Mouse (Mus musculus): ENCODE measurements around the gene Pcsk6. TPM values are rescaled to one million over a fixed set of nuclear protein-coding genes. Genes with fewer than 3 reads are reported as not detected.
"Not testable (repeated sequence)": the region's sequence is repeated elsewhere in the genome, so short reads cannot be mapped to it uniquely, and the experiment has no call there.

Gene Pcsk6
- total and polyA plus RNA-seq, 3 experiments = 0.05 TPM; not detected in 2

GRCm38 (mm10) chr7:66044617-66045016 lies 183.1 kb downstream of the Pcsk6 start:
- H3K4me1 ChIP-seq (ENCODE audit: insufficient read depth, low read depth, low read length) = no peaks in the 10 kb centered on the region
- H3K4me3 ChIP-seq (ENCODE audit: low read depth, low read length) = no peak overlapping the region
- peaks cover 55% of the 10 kb centered on the region for H3K27me3 ChIP-seq (ENCODE audit: insufficient read depth, low read length)
- ATAC-seq (ENCODE audit: extremely low read depth, insufficient number of reproducible peaks, low FRiP score, poor library complexity, severe bottlenecking) (no peak), DNase-seq (ENCODE audit: low spot score) (no peak)
- H3K36me3 ChIP-seq (replicated peaks) = no peaks in the 10 kb centered on the region
- no peak for TF ChIP-seq TAL1 (conservative IDR thresholded peaks at IDR 0.05; ENCODE audit: low read depth, low read length)
- TF ChIP-seq CTCF (IDR thresholded peaks at IDR 0.05; ENCODE audit: low read depth, low read length) = no peak
- no peak for TF ChIP-seq GATA2 (IDR thresholded peaks at IDR 0.05; ENCODE audit: borderline replicate concordance, low read depth, low read length)
- no peak for TF ChIP-seq GATA1 (IDR thresholded peaks at IDR 0.05; ENCODE audit: borderline replicate concordance, low read length)
- TF ChIP-seq POLR2AphosphoS5 (IDR thresholded peaks at IDR 0.05; ENCODE audit: insufficient replicate concordance, low read depth, low read length) = no peak
- H3K9me3 ChIP-seq (replicated peaks) = no peaks in the 10 kb centered on the region

- no peaks in the 10 kb centered on the region for H3K36me3 ChIP-seq (replicated peaks)
- peaks cover 52% of the 10 kb centered on the region for H3K27me3 ChIP-seq (ENCODE audit: insufficient read depth, low read length)
- ATAC-seq (ENCODE audit: extremely low read depth, insufficient number of reproducible peaks, low FRiP score, poor library complexity, severe bottlenecking) (no peak), DNase-seq (ENCODE audit: low spot score) (no peak)
- no peaks in the 10 kb centered on the region for H3K4me1 ChIP-seq (ENCODE audit: insufficient read depth, low read depth, low read length)
- TF ChIP-seq CTCF (IDR thresholded peaks at IDR 0.05; ENCODE audit: low read depth, low read length) = no peak
- no peak for TF ChIP-seq TAL1 (conservative IDR thresholded peaks at IDR 0.05; ENCODE audit: low read depth, low read length)
- TF ChIP-seq POLR2AphosphoS5 (IDR thresholded peaks at IDR 0.05; ENCODE audit: insufficient replicate concordance, low read depth, low read length) = no peak
- TF ChIP-seq GATA1 (IDR thresholded peaks at IDR 0.05; ENCODE audit: borderline replicate concordance, low read length) = no peak
- no peaks in the 10 kb centered on the region for H3K9me3 ChIP-seq (replicated peaks)
- no peak overlapping the region for H3K4me3 ChIP-seq (ENCODE audit: low read depth, low read length)
Observed at GRCm38 (mm10) chr7:66046921-66047918, 185.7 kb downstream of the Pcsk6 start.

GRCm38 (mm10) chr7:66047975-66048374 lies 186.4 kb downstream of the Pcsk6 start:
- no peak for ATAC-seq (ENCODE audit: extremely low read depth, insufficient number of reproducible peaks, low FRiP score, poor library complexity, severe bottlenecking)
- Histone ChIP-seq H3K4me1 (ENCODE audit: insufficient read depth, low read depth, low read length) (no peaks in the 10 kb centered on the region), H3K36me3 (replicated peaks) (no peaks in the 10 kb centered on the region), H3K9me3 (replicated peaks) (no peaks in the 10 kb centered on the region), H3K4me3 (ENCODE audit: low read depth, low read length) (no peak overlapping the region), H3K27me3 (ENCODE audit: insufficient read depth, low read length) (peaks cover 55% of the 10 kb centered on the region)
- TF ChIP-seq GATA2 (IDR thresholded peaks at IDR 0.05; ENCODE audit: borderline replicate concordance, low read depth, low read length) = no peak
- TF ChIP-seq POLR2AphosphoS5 (IDR thresholded peaks at IDR 0.05; ENCODE audit: insufficient replicate concordance, low read depth, low read length) = no peak
- no peak for TF ChIP-seq CTCF (IDR thresholded peaks at IDR 0.05; ENCODE audit: low read depth, low read length)
- no peak for TF ChIP-seq GATA1 (IDR thresholded peaks at IDR 0.05; ENCODE audit: borderline replicate concordance, low read length)
- TF ChIP-seq TAL1 (conservative IDR thresholded peaks at IDR 0.05; ENCODE audit: low read depth, low read length) = no peak
- DNase-seq (ENCODE audit: low spot score) = no peak

- TF ChIP-seq GATA2 (IDR thresholded peaks at IDR 0.05; ENCODE audit: borderline replicate concordance, low read depth, low read length) (no peak), TAL1 (conservative IDR thresholded peaks at IDR 0.05; ENCODE audit: low read depth, low read length) (no peak), GATA1 (IDR thresholded peaks at IDR 0.05; ENCODE audit: borderline replicate concordance, low read length) (no peak), CTCF (IDR thresholded peaks at IDR 0.05; ENCODE audit: low read depth, low read length) (no peak), POLR2AphosphoS5 (IDR thresholded peaks at IDR 0.05; ENCODE audit: insufficient replicate concordance, low read depth, low read length) (no peak)
- ATAC-seq (ENCODE audit: extremely low read depth, insufficient number of reproducible peaks, low FRiP score, poor library complexity, severe bottlenecking) (no peak), DNase-seq (ENCODE audit: low spot score) (no peak)
- H3K27me3 ChIP-seq (ENCODE audit: insufficient read depth, low read length) = peaks cover 55% of the 10 kb centered on the region
- H3K4me3 ChIP-seq (ENCODE audit: low read depth, low read length) = no peak overlapping the region
- no peaks in the 10 kb centered on the region for H3K9me3 ChIP-seq (replicated peaks)
- H3K36me3 ChIP-seq (replicated peaks) = no peaks in the 10 kb centered on the region
- H3K4me1 ChIP-seq (ENCODE audit: insufficient read depth, low read depth, low read length) = 0 out of 2 replicates have a peak, but pooled peaks cover under 1% of the 10 kb centered on the region
Observed at GRCm38 (mm10) chr7:66048446-66049230, 187.1 kb downstream of the Pcsk6 start.

GRCm38 (mm10) chr7:66053946-66054483 lies 192.5 kb downstream of the Pcsk6 start:
- DNase-seq (ENCODE audit: low spot score) = no peak
- TF ChIP-seq GATA2 (IDR thresholded peaks at IDR 0.05; ENCODE audit: borderline replicate concordance, low read depth, low read length) (no peak), GATA1 (IDR thresholded peaks at IDR 0.05; ENCODE audit: borderline replicate concordance, low read length) (no peak), TAL1 (conservative IDR thresholded peaks at IDR 0.05; ENCODE audit: low read depth, low read length) (no peak), CTCF (IDR thresholded peaks at IDR 0.05; ENCODE audit: low read depth, low read length) (no peak), POLR2AphosphoS5 (IDR thresholded peaks at IDR 0.05; ENCODE audit: insufficient replicate concordance, low read depth, low read length) (no peak)
- peaks cover 9% of the 10 kb centered on the region for H3K4me1 ChIP-seq (ENCODE audit: insufficient read depth, low read depth, low read length)
- H3K27me3 ChIP-seq (ENCODE audit: insufficient read depth, low read length) = peaks cover 14% of the 10 kb centered on the region
- H3K4me3 ChIP-seq (ENCODE audit: low read depth, low read length) = no peak overlapping the region
- no peaks in the 10 kb centered on the region for H3K9me3 ChIP-seq (replicated peaks)
- ATAC-seq (ENCODE audit: extremely low read depth, insufficient number of reproducible peaks, low FRiP score, poor library complexity, severe bottlenecking) = no peak
- no peaks in the 10 kb centered on the region for H3K36me3 ChIP-seq (replicated peaks)

- not testable (repeated sequence) for H3K27me3 ChIP-seq (ENCODE audit: insufficient read depth, low read length); H3K36me3 ChIP-seq (replicated peaks); H3K9me3 ChIP-seq (replicated peaks); DNase-seq (ENCODE audit: low spot score); H3K4me3 ChIP-seq (ENCODE audit: low read depth, low read length); ATAC-seq (ENCODE audit: extremely low read depth, insufficient number of reproducible peaks, low FRiP score, poor library complexity, severe bottlenecking)
- peaks cover 20% of the 10 kb centered on the region for H3K4me1 ChIP-seq (ENCODE audit: insufficient read depth, low read depth, low read length)
Observed at GRCm38 (mm10) chr7:66055356-66055755, 193.8 kb downstream of the Pcsk6 start.
